Mouse (Mus musculus) 3134 (cell line): ENCODE data around the gene Syne3.

Experiments
- DNase-seq: peaks from one replicate; pipeline ENCODE4 v3.0.0-alpha.2; 2011; ENCODE audit warnings: low spot score; ENCODE audit not compliant: insufficient read length; ENCODE audit errors: extremely low read depth

The Syne3 gene

GRCm38 (mm10) chr12:105000487-105001283 is 8.9 kb downstream of the Syne3 start:
- peak; percentile 85 for DNase-seq

DNA sequence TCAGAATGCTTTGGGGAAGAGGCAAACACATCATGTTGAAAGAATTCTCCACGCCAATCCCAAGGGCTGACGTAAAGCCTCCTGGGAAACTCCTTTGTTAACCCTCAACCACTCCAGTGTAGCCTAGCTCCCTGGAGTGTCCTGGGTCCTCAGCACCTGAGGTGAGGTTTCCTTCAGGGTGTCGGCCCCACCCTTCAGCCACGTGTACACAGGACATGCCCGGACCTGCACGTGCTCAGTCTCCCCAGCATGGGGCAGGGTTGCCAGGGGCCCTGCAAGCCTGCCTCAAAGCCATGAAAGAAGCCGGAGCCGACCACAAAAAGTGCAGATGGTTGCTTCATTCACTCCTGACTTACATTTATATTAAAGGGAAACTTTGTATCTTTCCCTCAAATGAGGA is 10.4 kb downstream of the Syne3 start:
- DNase-seq: peak; percentile 62

GRCm38 (mm10) chr12:104998541-104998940 is 11.1 kb downstream of the Syne3 start:
- no peak for DNase-seq

GRCm38 (mm10) chr12:104997641-104998293 is 11.8 kb downstream of the Syne3 start:
- DNase-seq: no peak

- no peak for DNase-seq
Measured at GRCm38 (mm10) chr12:104997159-104997558, 12.4 kb downstream of the Syne3 start.

DNA sequence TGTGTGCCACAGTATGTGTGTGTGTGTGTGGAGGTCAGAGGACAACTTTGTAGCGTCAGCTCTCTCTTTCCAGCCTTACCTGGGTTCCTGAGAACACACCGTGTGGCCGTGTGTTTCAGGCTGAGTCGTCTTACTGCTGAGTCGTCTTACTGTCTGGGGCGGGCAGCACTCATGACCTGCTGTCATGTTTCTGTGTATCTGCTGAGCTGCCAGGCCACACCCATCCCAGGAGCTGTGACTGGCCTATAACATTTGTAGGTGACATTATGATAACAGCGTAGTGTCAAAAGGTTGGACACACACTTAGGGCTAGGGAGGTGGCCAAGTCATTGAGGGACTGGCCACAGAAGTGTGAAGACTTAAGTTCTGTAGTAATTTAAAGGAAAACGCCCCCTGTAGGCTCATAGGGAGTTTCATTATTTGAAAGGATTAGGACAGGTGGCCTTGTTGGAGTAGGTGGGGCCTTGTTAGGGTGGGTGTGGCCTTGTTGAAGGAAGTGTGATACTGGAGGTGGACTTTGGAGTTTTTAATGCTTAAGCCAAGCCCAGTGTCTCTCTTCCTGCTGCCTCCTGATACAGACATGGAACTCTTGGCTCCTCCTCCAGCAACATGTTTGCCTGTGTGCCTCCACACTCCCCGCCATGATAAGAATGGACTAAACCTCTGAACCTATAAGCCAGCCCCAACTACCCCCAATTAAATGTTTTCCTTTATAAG is 13.4 kb downstream of the Syne3 start:
- DNase-seq: no peak

DNA sequence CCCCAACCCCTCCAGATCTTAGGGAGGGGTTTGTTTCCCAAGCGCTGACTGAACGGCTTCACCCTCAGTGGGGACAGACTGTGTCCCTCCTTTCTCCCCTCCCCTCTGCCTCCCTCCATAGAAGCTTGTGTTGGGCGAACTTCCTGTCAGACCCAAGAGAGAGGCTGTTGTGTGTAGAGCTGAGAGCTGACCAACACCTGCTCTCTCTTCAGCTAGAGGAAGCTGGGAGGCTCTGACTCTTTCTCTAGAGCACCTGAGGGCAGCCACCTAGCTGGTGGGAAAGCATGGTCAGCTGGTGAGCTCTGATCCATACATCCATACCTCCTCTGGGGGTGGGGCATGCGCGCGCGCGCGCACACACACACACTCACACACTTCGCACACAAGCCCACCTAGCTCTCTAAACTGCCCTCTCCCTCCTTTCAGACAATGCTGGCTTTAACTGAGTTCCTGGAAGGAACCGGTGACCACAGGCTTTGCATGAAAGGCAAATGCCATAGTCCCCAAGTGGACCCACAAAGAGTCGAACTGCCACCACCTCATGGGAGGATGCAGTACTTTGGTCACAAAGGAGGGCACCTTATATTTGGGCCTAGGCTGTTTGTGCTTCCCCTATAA is 14.2 kb downstream of the Syne3 start:
- DNase-seq: no peak

GRCm38 (mm10) chr12:104992838-104993237 is 16.8 kb downstream of the Syne3 start:
- DNase-seq: no peak

DNA sequence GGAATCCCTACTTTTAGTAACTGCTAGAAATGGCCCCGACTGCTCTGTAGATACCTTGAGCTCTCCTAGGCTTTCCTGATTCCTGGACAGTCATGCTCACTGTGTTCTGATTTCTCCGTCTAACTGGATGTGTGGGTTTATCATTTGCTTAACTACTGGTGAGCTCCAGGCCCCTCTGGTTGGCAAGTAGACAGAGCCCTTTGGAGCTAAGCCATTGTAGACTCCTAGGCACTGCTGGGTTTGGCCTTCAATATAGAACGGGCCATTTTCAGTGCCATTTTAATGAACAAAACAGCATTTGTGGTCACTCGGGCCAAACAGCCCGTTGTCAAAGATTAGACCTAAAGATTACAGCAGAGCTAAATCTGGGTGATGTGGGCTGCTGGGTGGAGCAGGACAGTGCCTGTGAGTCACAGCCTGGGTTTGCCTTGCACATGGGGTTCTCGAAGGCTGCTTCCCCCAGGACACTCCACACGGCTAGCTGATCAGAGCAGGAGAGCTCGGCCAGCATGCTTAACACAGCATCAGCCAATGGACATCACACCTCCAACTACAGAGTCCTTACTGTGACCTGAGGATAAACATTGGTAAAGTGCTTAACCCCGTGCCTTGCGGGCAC is 17.4 kb downstream of the Syne3 start:
- no peak for DNase-seq

GRCm38 (mm10) chr12:104990741-104991454 is 18.7 kb downstream of the Syne3 start:
- no peak for DNase-seq

DNA sequence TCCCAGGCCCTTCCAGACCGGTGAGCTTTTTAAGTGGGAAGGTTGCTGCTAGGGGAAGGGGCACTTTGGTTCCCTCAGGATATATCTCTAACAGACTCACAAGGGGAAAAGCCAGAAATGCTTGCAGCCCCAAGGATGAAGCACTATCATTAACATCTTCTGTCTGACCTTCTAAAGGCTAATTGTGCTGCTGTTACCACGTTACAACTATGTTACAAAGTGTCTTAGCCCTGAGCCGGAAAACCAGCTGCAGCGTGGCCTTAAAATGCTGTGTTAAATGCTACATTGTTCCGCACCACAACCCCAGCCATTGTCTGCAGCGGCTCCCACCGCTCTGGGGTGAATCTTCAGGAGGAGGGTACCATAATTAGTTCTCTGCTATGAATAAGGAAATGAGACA is 21.7 kb downstream of the Syne3 start:
- DNase-seq: no peak

GRCm38 (mm10) chr12:104986781-104987180 is 22.8 kb downstream of the Syne3 start:
- DNase-seq: peak; percentile 73

DNA sequence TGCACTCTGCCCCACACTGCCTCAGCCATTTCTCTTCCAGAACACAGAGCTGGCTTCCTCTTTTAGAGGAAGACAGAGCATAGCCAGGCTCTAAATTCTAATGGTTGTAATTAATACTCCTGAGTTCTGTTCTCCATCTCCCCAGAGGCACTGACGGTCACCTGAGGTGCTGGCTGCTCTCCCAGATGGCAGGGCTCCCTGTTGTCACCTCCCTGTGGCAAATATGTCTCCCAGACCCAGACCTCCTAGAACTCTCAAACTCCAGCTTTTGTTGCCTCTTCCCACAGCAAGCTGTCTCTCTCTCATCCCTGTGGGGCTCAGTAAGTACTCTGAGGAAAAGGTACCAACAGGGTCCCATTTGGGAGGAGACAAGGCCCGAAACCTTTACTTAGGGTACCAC is 23.6 kb downstream of the Syne3 start:
- DNase-seq: no peak

DNA sequence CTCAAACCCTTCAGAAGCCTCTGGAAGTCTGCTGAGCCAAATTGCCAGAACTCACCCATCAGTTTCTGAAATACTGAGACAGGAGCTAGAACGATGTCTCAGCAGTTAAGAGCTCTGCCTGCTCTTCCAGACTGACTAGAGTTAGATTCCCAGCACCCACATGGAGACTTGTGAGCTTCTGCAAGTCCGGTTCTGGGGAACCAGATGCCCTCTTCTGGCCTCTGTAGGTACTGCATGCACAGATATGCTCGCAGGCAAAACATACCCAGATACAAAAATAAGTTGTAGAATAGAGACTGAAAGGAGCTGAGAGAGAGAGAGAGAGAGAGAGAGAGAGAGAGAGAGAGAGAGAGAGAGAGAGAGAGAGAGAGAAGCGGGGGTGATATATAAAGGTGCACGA is 24.5 kb downstream of the Syne3 start:
- no peak for DNase-seq

DNA sequence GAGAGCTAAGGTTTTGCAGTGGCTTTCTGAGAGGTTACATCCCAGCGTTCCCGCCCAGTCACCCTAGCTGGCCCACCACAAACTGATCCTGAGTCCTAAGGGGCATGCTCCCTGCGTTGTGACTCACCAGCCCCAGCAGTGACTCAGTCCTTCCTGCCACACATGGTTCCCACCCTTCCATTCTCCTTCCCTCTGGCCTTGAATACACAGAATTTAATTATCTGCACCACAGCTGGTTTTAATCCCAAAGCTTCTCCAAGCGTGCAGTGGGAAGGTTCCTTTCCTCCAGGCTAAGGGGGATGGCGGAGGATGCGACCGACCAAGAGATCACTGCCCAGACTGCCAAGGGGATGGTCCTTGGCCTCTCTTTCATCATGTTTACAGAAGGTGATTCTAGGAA is 26.1 kb downstream of the Syne3 start:
- peak; percentile 85 for DNase-seq

DNA sequence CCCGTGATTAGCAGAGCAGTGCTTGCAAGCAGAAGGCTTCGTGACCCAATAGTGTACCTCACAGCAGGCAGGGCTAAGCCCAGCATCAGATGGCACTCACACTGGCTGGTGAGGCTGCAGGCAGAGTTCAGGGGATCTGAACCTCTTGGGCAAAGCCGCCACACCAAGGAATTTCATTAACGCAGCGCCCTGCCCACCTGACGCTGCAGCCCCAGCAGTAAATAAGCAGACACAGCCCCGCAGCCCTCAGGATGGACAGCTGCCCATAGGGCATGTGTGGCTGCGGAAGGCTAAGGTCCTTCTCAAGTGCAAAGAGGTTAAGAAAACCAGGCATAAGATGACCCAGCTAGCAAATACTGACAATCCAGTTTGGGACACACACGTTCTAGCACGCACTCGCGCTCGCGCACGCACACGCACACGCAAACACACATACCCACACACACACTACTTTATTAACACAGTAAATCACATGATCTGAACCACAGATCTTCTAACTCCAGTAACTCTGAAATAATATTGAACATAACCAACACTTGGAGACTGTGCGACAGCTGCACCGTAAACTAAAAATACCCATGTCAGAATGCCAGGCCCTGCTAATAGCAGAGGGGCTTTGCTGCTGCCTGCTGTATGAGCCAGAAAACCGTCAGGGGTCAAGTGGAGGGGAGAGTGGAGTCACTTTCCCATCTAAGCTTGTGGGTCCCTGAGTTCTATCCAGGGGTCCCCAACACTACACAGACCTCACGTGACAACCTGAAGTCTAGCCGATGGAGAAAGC is 30.5 kb downstream of the Syne3 start:
- DNase-seq: peak; percentile 60

DNA sequence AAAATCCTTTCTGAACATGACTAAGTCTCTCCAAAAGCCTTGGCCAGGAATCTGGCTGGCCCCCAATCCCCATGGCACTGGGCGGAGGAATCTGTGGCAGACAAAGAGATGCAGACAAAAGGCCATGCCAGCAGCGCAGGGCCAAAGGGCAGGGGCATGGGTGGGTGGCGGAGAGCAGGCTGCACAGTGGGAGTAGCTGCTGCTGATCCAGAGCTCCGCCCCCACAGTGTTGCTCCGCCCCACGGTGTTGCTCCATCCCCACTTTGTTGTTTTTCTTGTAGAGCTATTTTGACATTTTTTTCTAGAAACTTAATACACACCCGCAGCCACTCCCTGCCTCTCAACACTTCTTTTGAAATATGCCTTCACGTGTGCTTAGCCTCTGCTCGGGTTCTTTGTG is 31.2 kb downstream of the Syne3 start:
- DNase-seq: peak; percentile 92

GRCm38 (mm10) chr12:104976903-104977302 is 32.7 kb downstream of the Syne3 start:
- DNase-seq: no peak

GRCm38 (mm10) chr12:104976331-104976817 is 33.2 kb downstream of the Syne3 start:
- DNase-seq: no peak
